In the genomic region with DNA sequence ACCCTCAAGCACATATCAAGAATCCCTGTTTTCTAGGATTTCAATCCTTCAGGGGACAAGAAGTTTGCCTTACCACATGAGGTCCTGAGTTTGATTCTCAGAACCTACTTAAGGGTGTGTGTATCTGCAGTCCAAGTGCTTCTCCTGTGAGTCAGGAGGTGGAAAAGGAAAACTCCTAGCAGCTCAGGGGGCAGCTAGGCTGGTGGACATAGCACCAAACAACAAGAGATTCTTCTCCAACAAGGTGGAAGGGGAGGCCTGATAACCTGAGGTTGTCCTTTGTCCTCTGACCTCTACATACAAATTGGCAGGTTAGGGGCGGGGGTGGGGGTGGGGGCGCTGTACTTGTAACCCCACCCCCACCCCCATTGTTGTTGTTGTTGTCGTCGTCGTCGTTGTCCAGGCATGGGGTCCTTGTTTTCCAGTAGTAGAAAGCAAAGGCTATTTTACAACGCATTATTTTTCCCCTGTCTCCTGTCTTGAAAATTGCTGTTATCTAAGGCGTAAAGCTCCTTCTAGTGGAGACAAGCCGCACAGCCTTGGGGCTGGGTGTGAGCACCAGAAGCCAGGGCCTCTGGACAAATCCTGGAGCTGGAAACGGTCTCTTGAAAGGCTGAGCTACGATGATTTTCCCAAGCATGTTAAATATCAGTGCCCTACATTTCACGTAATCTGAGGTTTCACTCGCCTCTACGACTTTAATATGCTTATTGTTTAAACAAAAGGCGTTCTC, we compare ENCODE assay signal across 9 mouse cellular contexts. TPM values are rescaled to one million over a fixed set of nuclear protein-coding genes. Genes with fewer than 3 reads are reported as not detected.
A peak's percentile ranks its signal among the peaks of the same experiment; 100 is the strongest.
DNase-seq lines count a peak whose midpoint lies in the region; ATAC-seq and TF ChIP-seq lines count a peak whose summit lies in the region.
"Had no signal": no experiment of that assay in that cellular context is flagged by ENCODE, and none has a peak within 500 bp of the region (broad histone marks: within the 10 kb centered on the region; RNA-seq: fewer than 3 reads in every experiment).

No protein-coding gene starts in this region.

- H3K9ac ChIP-seq in embryonic facial prominence, embryonic 13.5 days = peak overlapping the region; percentile 58
- H3K9ac ChIP-seq in heart, adult 2 months (ENCODE audit: low read depth, low read length) = peak overlapping the region; percentile 51; the same call in 1 of the 2 replicates
- H3K9ac ChIP-seq in limb, embryonic 14.5 days (ENCODE audit: low read depth, low read length, severe bottlenecking) = no peak overlapping the region
- H3K9ac ChIP-seq in midbrain, postnatal 0 days (replicated peaks; ENCODE audit: low read length, poor library complexity, severe bottlenecking) = peak overlapping the region; percentile 36; the same call in 1 of the 2 replicates

- H3K4me3 ChIP-seq in embryonic facial prominence, embryonic 13.5 days = peak overlapping the region; percentile 31
- peak overlapping the region; percentile 36; the same call in 1 of the 2 replicates for H3K4me3 ChIP-seq in heart, adult 2 months
- H3K4me3 ChIP-seq in kidney, adult 2 months (ENCODE audit: insufficient read depth, low read depth, low read length) = peak overlapping the region; percentile 0; the same call in 1 of the 2 replicates
- H3K4me3 ChIP-seq in limb, embryonic 14.5 days (replicated peaks; ENCODE audit: low read length) = peak overlapping the region; percentile 21
- peak overlapping the region; percentile 18 for H3K4me3 ChIP-seq in midbrain, postnatal 0 days (ENCODE audit: low read depth, low read length)

- no peak for TF ChIP-seq POLR2A in heart, adult 2 months (IDR thresholded peaks at IDR 0.05; ENCODE audit: insufficient read depth, low read depth, low read length)
- TF ChIP-seq POLR2A in kidney, adult 2 months (IDR thresholded peaks at IDR 0.05; ENCODE audit: low read depth, low read length) = no peak
- TF ChIP-seq POLR2A in limb, embryonic 14.5 days (IDR thresholded peaks at IDR 0.05; ENCODE audit: borderline replicate concordance, extremely low read depth, insufficient read depth, insufficient read length) = no peak

- no peaks in the 10 kb centered on the region for H3K79me2 ChIP-seq in heart, adult 2 months (replicated peaks; ENCODE audit: control insufficient read depth, insufficient read depth, low read length)

- TF ChIP-seq CTCF in heart, adult 2 months (IDR thresholded peaks at IDR 0.05) = peak; percentile 84
- TF ChIP-seq CTCF in kidney, adult 2 months (conservative IDR thresholded peaks at IDR 0.05; ENCODE audit: insufficient read depth, insufficient read length, low read depth, low read length) = peak; percentile 67
- TF ChIP-seq CTCF in midbrain, postnatal 0 days (IDR thresholded peaks at IDR 0.05) = peak; percentile 83

- intact Hi-C loops in heart, adult 2 months (cut with DNase I) = loop anchor here (1.0 to 5.0 kb wide), 3 partner anchors 95 to 226 kb away; no protein-coding TSS in a partner anchor

- DNase-seq in 3134 (ENCODE audit: extremely low read depth, insufficient read length, low spot score) = peak; percentile 32
- DNase-seq in adrenal gland, postnatal 4 days (ENCODE audit: low spot score in 2 of 2) = peak; percentile 18 to 49
- DNase-seq in heart, adult 2 months = peak; percentile 79 to 80
- DNase-seq in kidney, adult 2 months = peak; percentile 82
- peak; percentile 83 for DNase-seq in limb, embryonic 14.5 days (ENCODE audit: low spot score)
- peak; percentile 90 for DNase-seq in midbrain, postnatal 0 days (ENCODE audit: low spot score)
- peak; percentile 12 to 41 for DNase-seq in spleen, postnatal 14 days (ENCODE audit: low spot score in 2 of 2)

- 2% methylated on average over 15 of the region's 15 CpGs for WGBS in embryonic facial prominence, embryonic 13.5 days
- 1% methylated on average over 15 of the region's 15 CpGs for WGBS in heart, adult 2 months
- WGBS in kidney, adult 2 months = under 1% methylated on average over 15 of the region's 15 CpGs
- WGBS in limb, embryonic 14.5 days = 1% methylated on average over 15 of the region's 15 CpGs
- WGBS in midbrain, postnatal 0 days = 3% methylated on average over 15 of the region's 15 CpGs

- peak overlapping the region; percentile 54 for H3K4me2 ChIP-seq in embryonic facial prominence, embryonic 13.5 days
- peak overlapping the region; percentile 41 for H3K4me2 ChIP-seq in limb, embryonic 14.5 days (replicated peaks; ENCODE audit: low read depth, low read length, severe bottlenecking)
- H3K4me2 ChIP-seq in midbrain, postnatal 0 days (ENCODE audit: low read depth, low read length, poor library complexity, severe bottlenecking) = peak overlapping the region; percentile 47

- no peak for TF ChIP-seq EP300 in heart, adult 2 months (IDR thresholded peaks at IDR 0.05; ENCODE audit: insufficient read depth, low read depth, low read length)

- H3K4me1 ChIP-seq in embryonic facial prominence, embryonic 13.5 days = peaks cover 8% of the 10 kb centered on the region
- H3K4me1 ChIP-seq in heart, adult 2 months (ENCODE audit: control insufficient read depth, insufficient read depth, low read length) = peaks cover 2% of the 10 kb centered on the region
- H3K4me1 ChIP-seq in kidney, adult 2 months (ENCODE audit: control insufficient read depth, insufficient read depth, low read length) = no peaks in the 10 kb centered on the region
- peaks cover 4% of the 10 kb centered on the region; the same call in 1 of the 2 replicates for H3K4me1 ChIP-seq in limb, embryonic 14.5 days (ENCODE audit: control insufficient read depth, insufficient read depth, low read length)
- peaks cover 4% of the 10 kb centered on the region; the same call in 1 of the 2 replicates for H3K4me1 ChIP-seq in midbrain, postnatal 0 days (ENCODE audit: insufficient read depth, low read length)

- no peak overlapping the region for H3K27ac ChIP-seq in embryonic facial prominence, embryonic 13.5 days
- peak overlapping the region; percentile 65 for H3K27ac ChIP-seq in heart, adult 2 months
- no peak overlapping the region for H3K27ac ChIP-seq in kidney, adult 2 months (ENCODE audit: insufficient read depth, low read depth, low read length)
- no peak overlapping the region for H3K27ac ChIP-seq in limb, embryonic 14.5 days (replicated peaks; ENCODE audit: low read depth, low read length)
- H3K27ac ChIP-seq in midbrain, postnatal 0 days (ENCODE audit: low read depth, low read length) = peak overlapping the region; percentile 72

- 0 out of 2 replicates have a peak, but pooled peaks have one; percentile 71 for ATAC-seq in embryonic facial prominence, embryonic 13.5 days (ENCODE audit: insufficient number of reproducible peaks, insufficient read depth, low FRiP score, low TSS enrichment, low read depth)
- peak; percentile 77; the same call in 1 of the 2 replicates for ATAC-seq in limb, embryonic 14.5 days (ENCODE audit: low FRiP score, low read depth)
- ATAC-seq in midbrain, postnatal 0 days (ENCODE audit: low FRiP score) = no peak; the same call in 1 of the 2 replicates

- H3K9me3 ChIP-seq in embryonic facial prominence, embryonic 13.5 days = no peaks in the 10 kb centered on the region
- no peaks in the 10 kb centered on the region for H3K9me3 ChIP-seq in limb, embryonic 14.5 days (ENCODE audit: control insufficient read depth, low read length)
- no peaks in the 10 kb centered on the region for H3K9me3 ChIP-seq in midbrain, postnatal 0 days (ENCODE audit: low read length)
- H3K9me3 ChIP-seq: G1E had no signal

- H3K27me3 ChIP-seq in embryonic facial prominence, embryonic 13.5 days = no peaks in the 10 kb centered on the region
- H3K27me3 ChIP-seq in heart, adult 2 months (ENCODE audit: control insufficient read depth, insufficient read depth, low read length) = no peaks in the 10 kb centered on the region
- no peaks in the 10 kb centered on the region for H3K27me3 ChIP-seq in kidney, adult 2 months (replicated peaks; ENCODE audit: control insufficient read depth, insufficient read depth, low read length)
- no peaks in the 10 kb centered on the region for H3K27me3 ChIP-seq in limb, embryonic 14.5 days (ENCODE audit: control insufficient read depth, insufficient read depth, low read length)
- H3K27me3 ChIP-seq in midbrain, postnatal 0 days (ENCODE audit: insufficient read depth, low read length) = no peaks in the 10 kb centered on the region

- no peaks in the 10 kb centered on the region for H3K36me3 ChIP-seq in embryonic facial prominence, embryonic 13.5 days
- no peaks in the 10 kb centered on the region; the same call in 1 of the 2 replicates for H3K36me3 ChIP-seq in heart, adult 2 months (ENCODE audit: control insufficient read depth, insufficient read depth, low read length)
- H3K36me3 ChIP-seq in kidney, adult 2 months (ENCODE audit: control insufficient read depth, insufficient read depth, low read length) = no peaks in the 10 kb centered on the region
- no peaks in the 10 kb centered on the region for H3K36me3 ChIP-seq in limb, embryonic 14.5 days (ENCODE audit: control insufficient read depth, insufficient read depth, low read length)
- H3K36me3 ChIP-seq in midbrain, postnatal 0 days (ENCODE audit: insufficient read depth, low read length) = no peaks in the 10 kb centered on the region
- H3K36me3 ChIP-seq: G1E had no signal

RNA-seq across cellular contexts. Expression of a gene that starts 23.3 kb away (rescaled TPM):
- 10 to 100 TPM; 45.6 to 49.3 TPM for total RNA-seq in adrenal gland, postnatal 4 days (2021)
- 58.0 and 63.4 TPM in 2 replicates for polyA plus RNA-seq in embryonic facial prominence, embryonic 13.5 days (2015; fragmentation: Nextera tagmentation; extraction: Ambion mirVana)
- total RNA-seq in heart, adult 2 months (2021) = 10 to 100 TPM; 47.7 to 48.9 TPM
- polyA plus RNA-seq in heart, adult 2 months (2012; rRNA removed) = 7.4 and 25.6 TPM in 2 replicates
- 6.5 and 7.7 TPM in 2 replicates for polyA plus RNA-seq in kidney, adult 2 months (2012; rRNA removed)
- polyA plus RNA-seq in limb, embryonic 14.5 days (2012; rRNA removed) = 28.6 and 33.7 TPM in 2 replicates
- 51.7 and 54.0 TPM in 2 replicates for polyA plus RNA-seq in limb, embryonic 14.5 days (2014; fragmentation: Nextera tagmentation; extraction: Ambion mirVana)
- total RNA-seq in midbrain, postnatal 0 days (2014; rRNA removed) = 149 and 188 TPM in 2 replicates
- polyA plus RNA-seq in midbrain, postnatal 0 days (2015; fragmentation: Nextera tagmentation; extraction: Ambion mirVana) = 114 and 123 TPM in 2 replicates

RNA-seq across cellular contexts. Expression of a gene that starts 46.7 kb away (rescaled TPM):
- 10 to 100 TPM; 60.9 to 63.7 TPM for total RNA-seq in adrenal gland, postnatal 4 days (2021)
- polyA plus RNA-seq in embryonic facial prominence, embryonic 13.5 days (2015; fragmentation: Nextera tagmentation; extraction: Ambion mirVana) = 27.1 and 30.0 TPM in 2 replicates
- total RNA-seq in heart, adult 2 months (2021) = 10 to 100 TPM; 41.3 to 44.1 TPM
- polyA plus RNA-seq in heart, adult 2 months (2012; rRNA removed) = 9.2 and 18.1 TPM in 2 replicates
- polyA plus RNA-seq in kidney, adult 2 months (2012; rRNA removed) = 3.2 and 4.4 TPM in 2 replicates
- 22.4 and 23.4 TPM in 2 replicates for polyA plus RNA-seq in limb, embryonic 14.5 days (2012; rRNA removed)
- 38.5 and 49.1 TPM in 2 replicates for polyA plus RNA-seq in limb, embryonic 14.5 days (2014; fragmentation: Nextera tagmentation; extraction: Ambion mirVana)
- total RNA-seq in midbrain, postnatal 0 days (2014; rRNA removed) = 23.7 and 30.8 TPM in 2 replicates
- polyA plus RNA-seq in midbrain, postnatal 0 days (2015; fragmentation: Nextera tagmentation; extraction: Ambion mirVana) = 17.0 and 19.7 TPM in 2 replicates

Comparison
In these comparisons a context has a peak if more than half of its experiments do, and no peak if none do; other contexts are left out.
1. DNase-seq: peak in every context shown above with its lines; median percentile 90 in midbrain, postnatal 0 days; 83 in limb, embryonic 14.5 days; 82 in kidney, adult 2 months; 80 in heart, adult 2 months; 34 in adrenal gland, postnatal 4 days; 32 in 3134; 26 in spleen, postnatal 14 days.
2. H3K27ac ChIP-seq: peak in heart, adult 2 months (single experiment) and midbrain, postnatal 0 days (single experiment); none in embryonic facial prominence, embryonic 13.5 days (single experiment), kidney, adult 2 months (single experiment) and limb, embryonic 14.5 days (single experiment).
3. Peak in every context shown above with its lines, with median percentiles within 50 percentile points of each other: H3K4me2 ChIP-seq, H3K4me3 ChIP-seq and CTCF ChIP-seq.